Mouse (Mus musculus) heart, adult 2 months (tissue): ENCODE measurements at regions not wholly inside any gene's neighbourhood (a gene's known extent, or its start where the extent isn't known, plus 50 kb on each side); places are given as distances from the start of the nearest gene placed in this dataset.

ENCODE experiments used
- CTCF ChIP-seq: fragments of 200-600 bp; IDR thresholded peaks from 2 replicates; pipeline ENCODE4 v1.8.1; 2022; ENCODE audit warnings: antibody characterized with exemption, mild to moderate bottlenecking, moderate library complexity
- EP300 ChIP-seq: fragments of 200-500 bp; IDR thresholded peaks from 2 replicates; pipeline ENCODE4 v1.6.1; 2011; ENCODE audit warnings: low read depth, low read length, control low read depth; ENCODE audit not compliant: insufficient read depth
- POLR2A ChIP-seq: fragments of 200-500 bp; IDR thresholded peaks from 2 replicates; pipeline ENCODE4 v1.6.1; 2011; ENCODE audit warnings: mild to moderate bottlenecking, low read depth, low read length, control low read depth; ENCODE audit not compliant: insufficient read depth

GRCm38 (mm10) chr14:16044466-16044865 lies 204.6 kb upstream of the Ngly1 start:
- TF ChIP-seq POLR2A, result no peak
- no peak for TF ChIP-seq CTCF
- no peak for TF ChIP-seq EP300
